Mouse (Mus musculus) retina, embryonic 14.5 days (tissue): ENCODE measurements around the gene Mfsd14b.
A peak's percentile ranks its signal among the peaks of the same experiment; 100 is the strongest.

Experiments
- DNase-seq: peaks from one replicate; pipeline ENCODE4 v3.0.0-alpha.2; 2015; ENCODE audit warnings: low spot score

Mfsd14b gene

DNA sequence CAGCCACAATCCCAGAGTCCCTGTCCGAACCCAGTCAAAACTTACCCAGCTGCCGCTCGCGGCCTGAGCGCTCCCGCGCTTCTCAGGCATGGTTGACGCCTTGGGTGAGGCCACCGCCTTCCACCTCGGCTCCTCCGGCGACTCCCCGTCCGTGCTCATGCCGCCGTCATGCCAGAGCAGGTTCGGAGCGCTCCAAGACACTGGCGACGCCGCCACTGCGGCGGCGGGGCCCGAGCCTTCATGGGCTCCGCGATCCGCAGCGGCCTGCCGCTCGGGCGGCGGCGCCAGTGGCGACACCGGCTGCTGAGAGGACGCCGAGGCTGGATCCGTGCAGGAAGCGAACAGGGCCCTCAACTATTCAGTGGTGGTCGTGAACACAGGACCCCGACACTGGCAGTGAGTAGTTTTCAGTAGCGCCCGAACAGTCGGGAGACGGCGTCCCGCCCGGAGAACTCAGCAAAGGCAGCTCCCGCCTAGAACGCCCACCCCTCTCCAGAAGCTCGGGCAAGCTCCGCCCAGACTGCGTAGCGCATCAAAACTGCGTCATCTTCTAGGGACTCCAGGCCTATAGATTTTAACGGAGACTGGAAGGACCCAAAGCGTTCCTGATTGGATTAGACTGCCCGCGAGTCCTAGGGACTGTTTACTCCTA lies at the start of gene Mfsd14b:
Gene Mfsd14b (minus strand): TSS at position 517 of the 652 bp plus-strand sequence.
- DNase-seq: peak; percentile 93

DNA sequence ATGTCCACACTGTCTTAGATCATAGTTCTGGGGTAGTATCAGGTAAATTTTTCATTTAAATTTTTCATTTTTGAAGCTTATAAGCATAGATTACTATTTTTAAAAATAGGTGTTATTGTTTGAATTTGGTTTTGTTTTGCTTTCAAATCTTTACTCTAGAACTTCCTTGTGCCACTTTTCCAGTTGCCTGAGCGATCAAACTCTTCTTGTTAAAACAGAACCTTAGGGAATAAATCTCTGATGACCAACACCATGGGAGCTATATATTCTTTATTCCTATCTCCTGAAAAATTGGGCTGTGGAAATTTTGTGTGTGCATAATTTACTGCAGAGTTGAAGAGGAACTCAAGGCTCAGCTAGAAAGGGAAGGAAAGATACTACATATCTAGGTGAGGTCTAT lies 37.2 kb upstream of the Mfsd14b start, which contains the start of gene Olfr466:
Gene Olfr466 (plus strand): TSS at position 301 of the 400 bp plus-strand sequence.
- DNase-seq: no peak

DNA sequence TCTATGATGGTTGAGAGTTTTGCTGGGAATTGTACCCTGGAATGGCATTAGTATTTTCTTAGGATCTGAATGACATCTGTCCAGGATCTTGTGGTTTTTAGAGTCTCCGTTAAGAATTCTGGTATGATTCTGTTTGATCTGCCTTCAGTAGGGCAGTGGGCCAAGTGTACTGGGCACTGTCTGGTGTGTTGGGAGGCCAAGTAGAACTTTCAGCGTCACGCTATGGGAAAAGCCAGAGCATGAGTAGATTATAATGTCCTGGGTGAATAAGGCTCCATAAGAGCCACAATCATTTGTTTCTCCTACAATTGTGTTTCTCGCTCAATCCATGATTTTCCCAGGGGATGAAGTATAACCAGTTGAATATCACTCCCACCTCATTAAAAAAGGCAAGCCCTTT lies 25.0 kb upstream of the Mfsd14b start, which contains the start of gene Olfr465-ps1:
Gene Olfr465-ps1 (plus strand): TSS at position 301 of the 400 bp plus-strand sequence.
- no peak for DNase-seq

DNA sequence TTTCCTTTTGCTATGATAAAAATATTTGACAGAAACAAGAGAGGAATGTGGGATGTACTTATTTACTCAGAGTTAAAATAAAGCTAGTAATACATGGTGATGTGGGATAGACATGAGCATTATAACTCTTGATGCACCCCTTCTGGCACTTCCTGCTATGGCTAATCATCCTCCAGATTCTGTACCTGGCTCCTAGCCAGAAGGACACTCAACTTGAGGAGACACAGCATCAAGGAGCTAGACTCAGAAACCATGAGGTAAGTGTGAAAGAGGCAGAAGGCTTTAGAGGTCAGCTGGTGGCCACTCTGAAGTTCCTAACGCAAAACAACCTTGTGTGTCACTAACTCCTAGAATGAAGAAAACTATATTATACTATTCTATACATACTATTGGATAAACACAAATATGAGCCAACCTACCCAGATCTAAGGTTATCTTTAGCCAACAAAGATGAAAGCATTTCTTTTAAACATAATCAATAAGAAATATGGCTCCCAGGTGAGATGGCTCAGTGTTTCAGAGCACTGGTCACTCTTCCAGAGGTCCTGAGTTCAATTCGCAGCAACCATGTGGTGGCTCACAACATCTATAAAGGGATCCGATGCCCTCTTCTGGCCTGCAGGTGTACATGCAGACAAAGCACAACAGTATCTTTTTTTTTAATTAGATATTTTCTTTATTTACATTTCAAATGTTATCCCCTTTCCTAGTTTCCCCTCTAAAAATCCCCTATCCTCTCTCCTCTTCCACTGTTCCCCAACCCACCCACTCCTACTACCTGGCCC lies 14.5 kb upstream of the Mfsd14b start:
- no peak for DNase-seq

DNA sequence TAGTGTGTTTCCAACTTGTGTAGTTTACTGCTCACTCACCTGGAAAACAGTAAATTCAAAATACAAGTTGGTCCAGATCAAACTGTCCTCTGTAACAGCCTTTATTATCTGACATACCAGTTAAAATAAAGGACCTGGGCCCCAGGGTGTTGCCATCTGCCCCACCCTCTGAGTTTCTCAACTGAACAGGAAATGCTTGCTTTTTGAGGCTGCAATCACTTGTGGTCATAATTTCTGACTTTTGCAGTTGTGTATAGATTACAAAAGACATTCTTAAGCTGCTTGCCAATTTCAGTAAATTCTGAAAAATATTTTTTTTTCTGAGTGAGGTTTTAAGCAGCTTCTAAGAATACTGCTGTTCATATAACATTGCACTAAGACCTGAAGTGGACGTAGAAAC lies 9.3 kb upstream of the Mfsd14b start:
- no peak for DNase-seq

DNA sequence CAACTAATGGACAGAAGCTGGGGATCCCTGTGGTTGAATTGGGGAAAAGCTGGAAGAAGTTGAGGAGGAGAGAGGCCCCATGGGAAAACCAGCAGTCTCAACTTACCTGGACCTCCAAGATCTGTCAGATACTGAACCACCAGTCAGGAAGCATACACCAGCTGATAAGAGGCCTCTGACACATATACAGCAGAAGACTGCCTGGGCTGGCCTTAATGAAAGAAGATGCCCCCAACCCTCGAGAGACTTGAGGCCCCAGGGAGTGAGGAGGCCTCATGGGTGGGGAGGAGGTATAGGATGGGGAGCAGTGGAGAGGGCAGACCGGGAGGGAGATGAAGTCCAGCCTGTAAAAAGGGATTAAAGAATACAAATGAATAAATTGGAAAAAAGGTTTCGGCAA lies 8.2 kb upstream of the Mfsd14b start:
- no peak for DNase-seq

DNA sequence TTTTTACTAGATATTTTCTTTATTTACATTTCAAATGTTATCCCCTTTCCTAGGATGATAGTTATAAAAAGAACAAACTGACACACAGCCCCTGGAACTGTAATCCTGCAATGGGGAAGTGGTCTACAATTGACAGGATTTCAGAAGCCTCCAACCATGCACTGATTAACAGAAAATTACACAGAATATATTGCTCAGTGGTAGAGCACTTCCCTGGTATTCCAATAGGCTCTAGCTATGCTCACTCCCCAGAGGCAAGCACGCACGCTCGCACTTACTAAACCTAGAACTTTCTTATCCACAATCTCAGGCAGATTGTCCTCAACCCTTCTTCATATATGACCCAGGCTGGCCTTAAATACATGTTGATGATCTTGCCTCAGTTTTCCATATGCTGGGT lies 464 bp upstream of the Mfsd14b start:
- no peak for DNase-seq

DNA sequence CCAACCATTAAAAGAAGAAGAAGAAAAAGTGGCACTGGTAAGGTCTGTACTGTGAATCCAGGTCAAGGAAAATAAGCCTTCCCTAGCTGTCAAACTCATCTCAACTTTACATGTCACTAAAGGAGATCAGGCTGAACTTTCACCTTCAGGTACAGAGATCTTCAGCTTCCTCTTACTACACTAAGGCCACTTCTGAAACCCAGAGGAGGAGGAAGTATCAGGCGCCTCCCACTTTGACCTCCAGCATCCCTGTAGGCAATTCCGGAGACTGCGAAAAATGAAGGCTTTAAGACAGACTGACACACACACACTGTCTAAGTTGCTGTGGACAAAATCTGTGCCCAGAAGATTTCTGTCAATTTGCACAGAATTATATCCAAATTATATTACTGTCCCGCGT lies 814 bp downstream of the Mfsd14b start:
- DNase-seq: peak; percentile 35

DNA sequence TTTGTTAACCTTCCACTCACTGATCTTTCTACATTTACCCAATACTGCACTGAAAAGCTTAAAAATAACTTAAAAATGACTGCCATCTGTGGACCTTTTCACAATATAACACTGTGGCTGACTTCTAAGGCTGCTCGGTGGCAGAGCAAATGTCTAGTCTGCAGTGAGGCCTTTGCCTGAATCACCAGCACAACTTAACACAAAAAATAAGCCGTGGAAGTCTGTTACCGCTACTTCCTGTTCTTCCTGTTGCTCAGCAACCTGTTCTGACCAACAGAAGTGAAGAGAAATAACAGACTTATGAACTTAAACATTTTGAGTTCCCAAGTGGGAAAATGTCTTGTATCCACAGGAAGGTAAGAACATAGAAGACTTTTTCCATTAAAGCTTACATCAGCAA lies 11.5 kb downstream of the Mfsd14b start:
- DNase-seq: no peak

DNA sequence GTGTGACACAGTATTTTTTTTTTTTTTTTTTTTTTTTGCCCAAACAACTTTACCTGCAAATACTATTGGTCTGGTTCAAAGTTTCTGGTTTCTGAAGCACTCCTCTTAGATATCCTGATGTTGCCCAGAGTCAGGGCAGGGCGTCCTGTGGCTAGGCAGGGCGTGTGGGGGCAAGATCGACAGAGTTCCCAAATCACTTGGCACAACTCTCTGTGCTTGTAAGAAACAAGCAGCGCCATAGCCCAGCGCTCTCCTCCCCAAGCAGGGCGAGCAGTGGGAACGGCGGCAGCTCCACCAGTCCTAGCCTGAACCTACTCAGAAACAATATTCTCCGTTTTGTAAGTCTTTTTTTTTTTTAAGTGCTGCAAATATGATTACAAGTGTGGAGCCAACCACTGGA lies 12.1 kb downstream of the Mfsd14b start:
- DNase-seq: no peak

DNA sequence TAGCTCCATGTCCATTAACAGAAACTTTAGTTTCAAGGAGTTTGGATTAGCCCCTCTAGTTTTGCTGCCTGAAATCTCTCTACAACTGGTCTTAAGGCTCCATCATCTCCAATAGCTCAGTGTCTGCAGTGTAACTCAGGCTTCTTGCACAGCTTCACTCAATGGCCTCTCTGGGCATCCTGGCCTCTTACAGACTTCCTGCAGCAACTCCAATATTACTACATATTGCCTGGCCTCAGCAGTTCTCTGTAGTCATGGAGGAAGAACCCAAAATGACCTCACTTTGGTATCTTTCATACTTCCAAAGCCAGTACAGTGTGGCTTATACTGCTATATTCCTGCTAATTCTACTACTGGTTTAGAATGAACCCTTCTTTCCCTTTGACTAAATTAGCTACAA lies 15.8 kb downstream of the Mfsd14b start:
- DNase-seq: no peak

DNA sequence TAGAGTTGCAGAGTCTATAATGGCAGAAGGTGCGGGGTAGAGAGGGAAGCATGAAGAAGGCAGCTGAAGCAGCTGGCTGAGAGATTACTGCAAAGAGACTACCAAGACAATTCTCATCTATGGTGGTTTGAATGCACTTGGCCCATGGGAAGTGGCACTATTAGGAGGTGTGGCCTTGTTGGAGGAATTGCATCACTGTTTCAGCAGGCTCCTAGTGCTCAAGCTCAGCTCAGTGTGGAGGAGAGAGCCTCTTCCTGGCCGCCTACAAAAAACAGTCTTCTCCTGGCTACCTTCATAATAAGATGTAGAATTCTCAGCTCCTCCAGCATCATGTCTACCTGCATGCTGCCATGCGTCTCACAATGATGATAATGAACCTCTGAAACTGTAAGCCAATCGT lies 16.9 kb downstream of the Mfsd14b start:
- DNase-seq: no peak

DNA sequence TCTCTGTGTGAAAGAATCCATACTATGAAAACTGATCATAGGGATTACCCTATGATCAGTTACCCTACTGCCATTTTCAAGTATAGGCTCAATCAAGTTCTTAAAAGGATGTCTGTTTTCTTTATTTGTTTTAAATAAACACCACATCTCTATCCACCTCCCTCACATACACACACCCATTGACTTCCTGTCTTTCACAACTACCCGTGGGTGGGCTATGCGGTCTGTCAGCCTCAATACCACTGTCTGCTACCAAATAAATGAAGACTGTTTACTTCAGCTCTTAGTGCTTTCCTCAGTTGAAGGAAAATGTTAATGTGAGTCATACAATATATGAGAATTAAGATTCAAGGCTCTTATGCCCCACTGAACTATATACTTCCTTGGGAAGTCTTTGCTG lies 42.8 kb downstream of the Mfsd14b start:
- no peak for DNase-seq

DNA sequence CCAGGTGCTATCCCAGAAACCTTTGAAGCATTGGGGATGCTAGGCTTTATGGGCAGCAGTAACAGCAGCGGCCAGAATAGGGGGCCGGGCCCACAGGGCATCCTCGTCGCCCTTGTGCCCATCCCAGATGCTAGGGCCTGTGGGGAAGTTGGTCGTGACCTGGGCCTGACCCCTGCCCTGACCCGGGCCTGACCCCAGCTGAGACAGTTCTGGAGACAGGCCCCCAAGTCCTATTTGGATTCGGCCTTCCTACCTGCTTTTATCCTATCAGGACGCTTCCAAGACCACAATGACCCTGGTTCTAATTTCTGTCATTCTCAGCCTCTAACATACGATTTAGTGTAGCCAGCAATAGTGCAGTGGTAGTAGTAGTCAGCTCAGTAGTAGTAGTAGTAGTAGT lies 60.1 kb downstream of the Mfsd14b start, which contains the start of gene Prss47:
Gene Prss47 (minus strand): TSS at position 101 of the 400 bp plus-strand sequence.
- no peak for DNase-seq

DNA sequence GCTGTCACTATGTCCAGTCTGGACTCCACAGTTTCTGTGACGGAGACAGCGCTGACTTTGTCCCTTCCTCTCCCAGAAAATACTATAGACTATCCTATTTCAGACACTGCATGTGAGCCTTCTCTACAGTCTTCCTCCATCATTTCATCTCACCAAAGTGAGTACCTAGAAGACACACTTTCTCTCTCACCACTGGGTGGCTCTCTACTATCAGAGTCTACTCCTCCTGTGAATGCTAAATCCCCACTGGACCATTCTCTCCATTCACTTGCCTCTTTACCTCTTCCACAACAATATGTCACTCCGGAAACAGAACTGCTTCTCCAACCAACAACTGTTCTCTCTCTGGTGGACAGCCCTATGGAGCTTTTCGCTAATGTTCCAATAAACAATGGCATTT lies 77.7 kb downstream of the Mfsd14b start:
- DNase-seq: no peak

DNA sequence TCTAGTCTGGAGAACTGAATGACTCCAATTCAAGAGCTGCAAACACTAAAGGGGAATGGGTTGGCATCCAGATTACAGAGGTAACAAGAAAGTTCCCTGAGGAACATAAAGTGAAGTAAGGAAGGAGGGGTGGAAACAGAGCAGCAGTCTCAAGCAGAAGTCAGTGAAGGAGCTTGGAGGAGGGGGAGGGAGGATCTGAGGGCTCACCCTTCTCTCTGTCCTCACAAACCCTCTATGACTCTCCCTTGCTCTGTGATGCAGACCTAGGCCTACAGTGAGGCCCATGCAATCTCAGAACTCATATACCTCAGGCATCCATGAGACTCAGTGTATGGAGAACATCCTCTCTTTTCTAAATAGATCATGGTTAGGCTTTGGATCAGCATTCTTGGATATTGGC lies 80.0 kb downstream of the Mfsd14b start, which contains the start of gene Spata31d1c:
Gene Spata31d1c (plus strand): TSS at position 301 of the 400 bp plus-strand sequence.
- no peak for DNase-seq
